In the genomic region with DNA sequence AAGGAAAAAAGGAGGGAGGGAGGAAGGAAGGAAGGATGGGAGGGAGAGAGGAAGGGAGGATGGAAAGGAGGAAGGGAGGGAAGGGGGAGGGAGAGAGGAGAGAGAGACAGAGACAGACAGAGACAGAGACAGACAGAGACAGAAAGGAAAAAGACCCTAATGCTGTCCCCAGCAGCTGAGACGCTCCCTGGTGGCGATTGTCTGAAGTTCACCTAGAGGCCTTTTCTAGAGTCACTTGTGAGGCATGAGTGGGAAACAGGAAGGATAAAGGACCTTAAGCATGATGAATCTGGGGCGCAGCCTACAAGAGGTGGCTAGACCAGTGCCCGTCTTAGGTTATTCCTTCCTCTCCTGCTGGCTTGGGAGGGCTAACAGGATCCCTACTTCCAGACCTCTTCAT, we compare ENCODE assay signal across 10 mouse cellular contexts.
DNase-seq lines count a peak whose midpoint lies in the region; ATAC-seq and TF ChIP-seq lines count a peak whose summit lies in the region.
"Had no signal": no experiment of that assay in that cellular context is flagged by ENCODE, and none has a peak within 500 bp of the region (broad histone marks: within the 10 kb centered on the region; RNA-seq: fewer than 3 reads in every experiment).

No protein-coding gene starts in this region.

- H3K4me3 ChIP-seq in kidney, postnatal 0 days (replicated peaks; ENCODE audit: low read depth, low read length): no peak overlapping the region
- H3K4me3 ChIP-seq: hindbrain, embryonic 12.5 days had no signal

- no peak overlapping the region for H3K4me2 ChIP-seq in kidney, postnatal 0 days (ENCODE audit: low read length)

- H3K9me3 ChIP-seq in kidney, postnatal 0 days (replicated peaks; ENCODE audit: low read length): no peaks in the 10 kb centered on the region
- H3K9me3 ChIP-seq: hindbrain, embryonic 12.5 days had no signal

- DNase-seq in cerebellum, postnatal 10 days: peak; percentile 66 to 74
- peak; percentile 26 for DNase-seq in kidney, postnatal 0 days (ENCODE audit: low spot score)
- DNase-seq in kidney, adult 18-20 months: no peak
- DNase-seq in urinary bladder, postnatal 14 days (ENCODE audit: low spot score): peak; percentile 9
- DNase-seq in urinary bladder, postnatal 36 days (ENCODE audit: low spot score in 2 of 2): no peak
- DNase-seq in testis, postnatal 10 days (ENCODE audit: low spot score): peak; percentile 57
- no peak for DNase-seq in urinary bladder, adult 18-20 months (ENCODE audit: low spot score in 2 of 2)
- DNase-seq: thymus, postnatal 36 days had no signal

- peak; percentile 66 for TF ChIP-seq CTCF in kidney, postnatal 0 days (IDR thresholded peaks at IDR 0.05; ENCODE audit: low read depth)

- 58% methylated on average over 4 of the region's 4 CpGs for WGBS in kidney, postnatal 0 days

- no peaks in the 10 kb centered on the region for H3K36me3 ChIP-seq in kidney, postnatal 0 days (ENCODE audit: insufficient read depth, low read length)
- H3K36me3 ChIP-seq: hindbrain, embryonic 12.5 days had no signal

- ATAC-seq in cerebellum, adult (ENCODE audit: insufficient number of reproducible peaks, low FRiP score, low TSS enrichment): no peak
- ATAC-seq in kidney, postnatal 0 days (replicated peaks; ENCODE audit: low FRiP score, low read depth): no peak

- H3K27ac ChIP-seq in kidney, postnatal 0 days: no peak overlapping the region
- H3K27ac ChIP-seq: hindbrain, embryonic 12.5 days had no signal

- H3K27me3 ChIP-seq in kidney, postnatal 0 days (ENCODE audit: insufficient read depth, low read length): no peaks in the 10 kb centered on the region
- H3K27me3 ChIP-seq: hindbrain, embryonic 12.5 days had no signal

- no peak overlapping the region for H3K9ac ChIP-seq in kidney, postnatal 0 days (ENCODE audit: low read depth, low read length)
- H3K9ac ChIP-seq: hindbrain, embryonic 12.5 days had no signal

- peaks cover 8% of the 10 kb centered on the region for H3K4me1 ChIP-seq in kidney, postnatal 0 days (replicated peaks; ENCODE audit: insufficient read depth, low read length)

Comparison
In these comparisons a context has a peak if more than half of its experiments do, and no peak if none do; other contexts are left out.
1. DNase-seq: peak in cerebellum, postnatal 10 days (2 of 2), kidney, postnatal 0 days (single experiment), urinary bladder, postnatal 14 days (single experiment) and testis, postnatal 10 days (single experiment); none in kidney, adult 18-20 months (single experiment), urinary bladder, postnatal 36 days (0 of 2) and urinary bladder, adult 18-20 months (0 of 2).